Mouse (Mus musculus) lung, embryonic 14.5 days (tissue): ENCODE results near the gene Zc3h7a. TPM values are rescaled to one million over a fixed set of nuclear protein-coding genes. Genes with fewer than 3 reads are reported as not detected.

ENCODE experiments used
- ATAC-seq: fragments of 200-750 bp; cut with Nextera tagmentation; 2 replicates; pipeline ENCODE4 v1.8.0; 2017; ENCODE audit warnings: mild to moderate bottlenecking, moderate TSS enrichment, moderate library complexity; ENCODE audit not compliant: insufficient read depth
- DNase-seq: peaks from one replicate; pipeline ENCODE4 v3.0.0-alpha.2; 2015
- H3K27ac ChIP-seq: fragments of 300-500 bp; sonication (generic); 2 replicates; pipeline ENCODE4 v1.5.1; 2014; ENCODE audit warnings: low read depth, mild to moderate bottlenecking, moderate library complexity
- H3K27me3 ChIP-seq: fragments of 300-500 bp; sonication (generic); 2 replicates; pipeline ENCODE4 v1.6.1; 2014; ENCODE audit warnings: low read length, control low read depth; ENCODE audit not compliant: insufficient read depth
- H3K36me3 ChIP-seq: fragments of 300-500 bp; sonication (generic); 2 replicates; pipeline ENCODE4 v1.6.1; 2014; ENCODE audit warnings: control low read depth; ENCODE audit not compliant: insufficient read depth
- H3K4me1 ChIP-seq: fragments of 300-500 bp; sonication (generic); 2 replicates; pipeline ENCODE4 v1.6.1; 2014; ENCODE audit warnings: antibody characterized with exemption, control low read depth; ENCODE audit not compliant: insufficient read depth
- H3K4me2 ChIP-seq: fragments of 300-500 bp; sonication (generic); 2 replicates; pipeline ENCODE4 v1.6.1; 2014; ENCODE audit warnings: mild to moderate bottlenecking
- H3K4me3 ChIP-seq: fragments of 300-500 bp; sonication (generic); 2 replicates; pipeline ENCODE4 v1.5.1; 2014; ENCODE audit warnings: low read depth, low read length
- H3K9ac ChIP-seq: fragments of 300-500 bp; sonication (generic); 2 replicates; pipeline ENCODE4 v1.6.1; 2014
- H3K9me3 ChIP-seq: fragments of 300-500 bp; sonication (generic); 2 replicates; pipeline ENCODE4 v1.6.1; 2016; ENCODE audit warnings: low read depth, low read length, control low read depth
- CTCF ChIP-seq: IDR thresholded peaks from 2 replicates; pipeline ENCODE4 v1.5.1; 2016; ENCODE audit warnings: antibody characterized with exemption, low read depth
- WGBS: fragments of 180-500 bp; shearing (Covaris S2); extraction: QIAGEN DNeasy Blood & Tissue Kit; methylation state at CpG from one replicate; pipeline ENCODE4 v1.1.7; 2014; 5-methylcytosine and 5-hydroxymethylcytosine counted together
- polyA plus RNA-seq: library from polyadenylated mRNA; unstranded; fragments of >200 nt; fragmentation: Nextera tagmentation; extraction: Ambion mirVana; gene quantifications from 2 replicates; pipeline ENCODE4 v1.2.1, GENCODE M21; 2014

The Zc3h7a gene
- polyA plus RNA-seq = 95.8 and 96.9 TPM in 2 replicates

- peak; percentile 96 for ATAC-seq
- no peaks in the 10 kb centered on the region for H3K9me3 ChIP-seq
- peak within 1 kb of the TSS; percentile 96 for H3K4me3 ChIP-seq
- H3K27ac ChIP-seq = peak within 1 kb of the TSS; percentile 84
- peak; percentile 49 for TF ChIP-seq CTCF
- H3K36me3 ChIP-seq = no peaks in the 10 kb centered on the region
- under 1% methylated on average over 56 of the region's 57 CpGs for WGBS
- peak within 1 kb of the TSS; percentile 83 for H3K4me2 ChIP-seq
- peak; percentile 96 for DNase-seq
- H3K27me3 ChIP-seq = no peaks in the 10 kb centered on the region
- peaks cover 4% of the 10 kb centered on the region; the same call in 1 of the 2 replicates for H3K4me1 ChIP-seq
- peak within 1 kb of the TSS; percentile 83 for H3K9ac ChIP-seq
Observed at GRCm38 (mm10) chr16:11176208-11176883, at the start of gene Zc3h7a. Gene Zc3h7a, minus strand, starts transcription at chr16:11176393.

GRCm38 (mm10) chr16:11217801-11218200 is 41.6 kb upstream of the Zc3h7a start:
- no peak overlapping the region for H3K27ac ChIP-seq
- H3K27me3 ChIP-seq = no peaks in the 10 kb centered on the region
- H3K4me3 ChIP-seq = no peak overlapping the region
- no peak overlapping the region for H3K4me2 ChIP-seq
- H3K36me3 ChIP-seq = peaks cover 69% of the 10 kb centered on the region
- no peaks in the 10 kb centered on the region for H3K4me1 ChIP-seq
- ATAC-seq (no peak), DNase-seq (no peak)
- H3K9ac ChIP-seq = no peak overlapping the region
- no peak for TF ChIP-seq CTCF
- WGBS = 73% methylated on average over 3 of the region's 3 CpGs
- H3K9me3 ChIP-seq = no peaks in the 10 kb centered on the region

GRCm38 (mm10) chr16:11203600-11204390 is 27.6 kb upstream of the Zc3h7a start:
- DNase-seq (no peak), ATAC-seq (peak; percentile 52; the same call in 1 of the 2 replicates)
- Histone ChIP-seq H3K9me3 (no peaks in the 10 kb centered on the region), H3K4me1 (peaks cover 8% of the 10 kb centered on the region; the same call in 1 of the 2 replicates), H3K9ac (peak overlapping the region; percentile 93), H3K27ac (peak overlapping the region; percentile 76), H3K4me2 (peak overlapping the region; percentile 88), H3K27me3 (no peaks in the 10 kb centered on the region), H3K36me3 (peaks cover 53% of the 10 kb centered on the region), H3K4me3 (peak overlapping the region; percentile 90)
- TF ChIP-seq CTCF = no peak
- WGBS = 4% methylated on average over 24 of the region's 24 CpGs

- peak within 1 kb of the TSS; percentile 90 for H3K4me3 ChIP-seq
- peak within 1 kb of the TSS; percentile 88 for H3K4me2 ChIP-seq
- H3K9me3 ChIP-seq = no peaks in the 10 kb centered on the region
- peaks cover 55% of the 10 kb centered on the region for H3K36me3 ChIP-seq
- no peak for TF ChIP-seq CTCF
- H3K27me3 ChIP-seq = no peaks in the 10 kb centered on the region
- H3K9ac ChIP-seq = peak within 1 kb of the TSS; percentile 93
- peak within 1 kb of the TSS; percentile 76 for H3K27ac ChIP-seq
- DNase-seq (peak; percentile 99), ATAC-seq (peak; percentile 98)
- WGBS = under 1% methylated on average over 68 of the region's 68 CpGs
- peaks cover 8% of the 10 kb centered on the region; the same call in 1 of the 2 replicates for H3K4me1 ChIP-seq
Observed at GRCm38 (mm10) chr16:11202571-11203554, 26.7 kb upstream of the Zc3h7a start, which contains the start of gene Rsl1d1. Gene Rsl1d1, minus strand, starts transcription at chr16:11203331.

GRCm38 (mm10) chr16:11201740-11202394 is 25.7 kb upstream of the Zc3h7a start:
- peak overlapping the region; percentile 88 for H3K4me2 ChIP-seq
- TF ChIP-seq CTCF = peak; percentile 38
- H3K27ac ChIP-seq = no peak overlapping the region
- peaks cover 8% of the 10 kb centered on the region; the same call in 1 of the 2 replicates for H3K4me1 ChIP-seq
- DNase-seq = no peak
- no peaks in the 10 kb centered on the region for H3K27me3 ChIP-seq
- 55% methylated on average over 6 of the region's 6 CpGs for WGBS
- H3K9me3 ChIP-seq = no peaks in the 10 kb centered on the region
- H3K4me3 ChIP-seq = peak overlapping the region; percentile 90
- peaks cover 55% of the 10 kb centered on the region for H3K36me3 ChIP-seq
- H3K9ac ChIP-seq = peak overlapping the region; percentile 93
- ATAC-seq = no peak

GRCm38 (mm10) chr16:11200247-11200646 is 24.1 kb upstream of the Zc3h7a start:
- peaks cover 8% of the 10 kb centered on the region; the same call in 1 of the 2 replicates for H3K4me1 ChIP-seq
- no peaks in the 10 kb centered on the region for H3K27me3 ChIP-seq
- no peak overlapping the region for H3K27ac ChIP-seq
- ATAC-seq (no peak), DNase-seq (no peak)
- no peak overlapping the region for H3K9ac ChIP-seq
- WGBS = 91% methylated on average over 3 of the region's 3 CpGs
- H3K4me3 ChIP-seq = no peak overlapping the region
- H3K36me3 ChIP-seq = peaks cover 64% of the 10 kb centered on the region
- H3K9me3 ChIP-seq = no peaks in the 10 kb centered on the region
- TF ChIP-seq CTCF = no peak
- H3K4me2 ChIP-seq = no peak overlapping the region
